Mouse (Mus musculus): ENCODE measurements around the gene AA986860.

AA986860 gene

GRCm38 (mm10) chr1:130734852-130735251 lies 3.1 kb downstream of the AA986860 start:
- DNase-seq (ENCODE audit: low spot score), result no peak

GRCm38 (mm10) chr1:130737411-130737881 lies 5.7 kb downstream of the AA986860 start:
- DNase-seq (ENCODE audit: low spot score), result no peak

DNA sequence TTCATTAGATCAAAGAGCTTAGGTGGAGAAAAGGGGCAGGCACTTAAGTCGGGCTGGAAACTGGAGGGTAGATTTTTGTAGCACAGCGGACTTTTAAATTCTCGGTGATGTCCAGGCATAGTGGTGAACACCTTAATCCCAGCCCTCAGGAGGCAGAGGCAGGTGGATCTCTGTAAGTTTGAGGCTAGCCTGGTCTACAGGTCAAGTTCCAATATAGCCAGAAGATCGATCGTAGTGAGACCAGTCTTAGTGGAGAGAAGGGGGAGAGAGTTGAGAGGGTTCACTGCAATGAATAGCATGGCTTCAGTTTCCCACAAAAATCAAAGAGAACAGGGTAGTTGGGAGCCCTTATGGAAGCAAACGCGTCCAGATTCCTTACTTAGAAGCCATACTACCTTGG lies 6.1 kb downstream of the AA986860 start:
- DNase-seq (ENCODE audit: low spot score), result no peak

GRCm38 (mm10) chr1:130738551-130739106 lies 6.9 kb downstream of the AA986860 start:
- no peak for DNase-seq (ENCODE audit: low spot score)

GRCm38 (mm10) chr1:130739636-130740035 lies 7.9 kb downstream of the AA986860 start:
- no peak for DNase-seq (ENCODE audit: low spot score)

DNA sequence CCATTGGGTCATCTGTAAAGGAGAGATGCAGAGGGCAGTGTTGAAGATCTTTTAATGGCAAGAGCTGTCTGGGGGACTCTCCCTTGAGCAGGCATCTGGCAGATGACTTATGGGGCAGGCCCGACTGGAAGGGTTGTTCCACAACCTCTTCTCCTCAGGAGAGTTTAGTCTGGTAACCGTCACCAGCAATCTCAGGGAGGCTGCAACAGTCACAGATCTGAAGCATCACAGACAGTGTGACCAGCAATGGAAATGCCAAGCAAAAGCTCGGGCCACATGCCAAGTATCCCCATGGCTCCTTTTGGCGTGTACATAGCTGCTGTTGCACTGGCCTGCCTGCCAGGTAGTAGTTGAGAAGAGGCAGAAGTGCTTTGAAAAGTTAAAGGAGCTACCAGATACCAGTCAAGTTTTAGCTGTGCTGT lies 8.5 kb downstream of the AA986860 start:
- DNase-seq (ENCODE audit: low spot score), result no peak

GRCm38 (mm10) chr1:130740781-130741720 lies 9.3 kb downstream of the AA986860 start:
- no peak for DNase-seq (ENCODE audit: low spot score)

- no peak for DNase-seq (ENCODE audit: low spot score)
Observed at GRCm38 (mm10) chr1:130742201-130742600, 10.4 kb downstream of the AA986860 start.

DNA sequence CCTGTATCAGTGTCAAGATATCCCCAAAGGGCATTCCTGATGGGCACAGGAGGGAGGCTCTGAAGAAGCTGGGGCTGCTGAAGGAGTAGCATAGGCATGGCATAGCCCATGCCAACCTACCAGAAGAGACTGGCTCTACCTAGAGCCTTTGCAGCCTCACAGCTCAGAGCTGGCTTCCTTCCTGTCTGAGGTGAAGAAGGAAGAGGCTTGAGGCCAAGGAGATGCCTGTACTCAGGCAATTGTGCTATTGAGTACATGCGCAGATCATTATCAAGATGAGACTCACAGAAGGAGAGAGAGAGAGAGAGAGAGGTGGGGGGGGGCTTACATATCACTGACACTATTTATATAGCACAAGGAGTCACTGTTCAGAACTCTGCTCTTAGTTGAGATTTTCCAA lies 12.0 kb downstream of the AA986860 start:
- DNase-seq (ENCODE audit: low spot score), result no peak

- no peak for DNase-seq (ENCODE audit: low spot score)
Observed at GRCm38 (mm10) chr1:130744217-130744616, 12.4 kb downstream of the AA986860 start.

DNA sequence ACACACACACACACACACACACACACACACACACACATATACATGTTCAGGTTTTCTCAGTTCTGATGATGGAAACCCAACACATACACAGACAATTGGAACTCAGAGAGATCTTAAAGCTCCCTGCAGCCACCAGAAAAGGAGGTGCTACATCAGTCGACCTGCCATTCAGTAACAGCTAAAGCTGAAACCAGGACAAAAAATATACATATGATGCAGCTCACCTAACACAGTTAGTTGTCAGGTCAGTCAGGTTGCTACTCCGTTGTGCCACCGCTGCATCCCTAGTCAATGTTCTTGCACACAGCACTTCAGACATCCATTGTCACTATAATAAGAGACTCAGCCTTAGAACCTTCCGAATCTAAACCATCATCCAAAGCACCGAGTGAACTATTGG lies 13.2 kb downstream of the AA986860 start:
- no peak for DNase-seq (ENCODE audit: low spot score)

GRCm38 (mm10) chr1:130745591-130745990 lies 13.8 kb downstream of the AA986860 start:
- no peak for DNase-seq (ENCODE audit: low spot score)

- no peak for DNase-seq (ENCODE audit: low spot score)
Observed at GRCm38 (mm10) chr1:130746819-130747218, 15.0 kb downstream of the AA986860 start.

DNA sequence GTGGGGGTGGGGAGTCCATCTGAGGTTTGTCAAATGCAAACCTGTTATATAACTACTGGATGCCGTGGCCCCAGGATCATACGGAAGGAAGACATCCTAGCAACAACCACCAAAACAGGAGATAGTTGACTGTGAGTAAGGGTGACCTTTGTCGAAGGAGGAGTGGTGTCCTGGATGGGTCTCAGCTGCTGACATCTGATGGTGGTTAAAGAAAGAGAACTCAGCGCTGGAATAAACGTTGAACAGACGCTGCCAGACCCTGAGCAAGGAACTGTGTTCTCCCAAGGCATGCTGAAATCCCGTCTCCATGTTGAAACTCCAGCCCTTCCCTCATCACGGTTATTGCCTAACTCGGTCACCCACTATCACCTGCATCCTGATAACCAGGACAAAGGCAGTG lies 27.9 kb downstream of the AA986860 start:
- no peak for DNase-seq (ENCODE audit: low spot score)

DNA sequence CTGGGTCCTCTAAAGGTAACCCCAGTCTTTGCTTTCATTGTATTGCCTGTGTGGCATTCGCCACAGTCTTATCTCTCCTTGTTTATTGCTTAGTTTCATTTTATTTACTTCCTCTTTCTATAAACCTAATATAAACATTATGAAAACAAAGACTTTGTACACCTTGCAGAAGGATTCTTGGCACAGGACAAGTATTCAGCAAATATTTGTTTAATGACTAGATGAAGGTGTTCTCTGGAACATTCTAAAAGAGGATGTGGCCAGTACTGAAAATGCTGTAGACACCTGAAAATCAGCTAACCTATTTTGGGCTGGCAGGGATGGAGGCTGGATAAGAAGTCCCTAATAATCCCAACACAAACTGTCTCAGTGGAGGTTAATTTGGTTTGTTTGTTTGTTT lies 29.8 kb downstream of the AA986860 start:
- no peak for DNase-seq (ENCODE audit: low spot score)

GRCm38 (mm10) chr1:130762045-130762760 lies 30.4 kb downstream of the AA986860 start:
- no peak for DNase-seq (ENCODE audit: low spot score)

DNA sequence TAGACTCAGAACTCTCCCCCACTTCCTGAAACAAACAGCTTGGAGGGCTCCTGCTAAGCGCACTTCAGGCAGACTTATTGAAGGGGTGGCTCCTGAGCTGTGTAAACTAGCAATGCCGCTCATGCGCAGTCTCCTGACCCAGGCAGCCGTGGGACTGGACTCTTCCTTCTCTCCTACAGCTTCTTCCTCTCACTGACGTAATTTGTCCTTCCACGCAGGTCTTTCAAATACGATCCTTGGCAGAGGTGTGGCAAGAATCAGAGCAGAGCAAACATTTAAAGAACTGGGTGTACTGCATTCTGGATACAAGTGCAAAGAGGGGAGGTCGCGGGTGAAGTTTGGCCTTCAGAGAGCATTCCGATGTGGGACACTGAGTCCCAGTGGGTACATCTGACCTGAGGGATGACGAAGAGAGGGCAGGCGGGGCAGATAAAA lies 32.3 kb downstream of the AA986860 start:
- no peak for DNase-seq (ENCODE audit: low spot score)

DNA sequence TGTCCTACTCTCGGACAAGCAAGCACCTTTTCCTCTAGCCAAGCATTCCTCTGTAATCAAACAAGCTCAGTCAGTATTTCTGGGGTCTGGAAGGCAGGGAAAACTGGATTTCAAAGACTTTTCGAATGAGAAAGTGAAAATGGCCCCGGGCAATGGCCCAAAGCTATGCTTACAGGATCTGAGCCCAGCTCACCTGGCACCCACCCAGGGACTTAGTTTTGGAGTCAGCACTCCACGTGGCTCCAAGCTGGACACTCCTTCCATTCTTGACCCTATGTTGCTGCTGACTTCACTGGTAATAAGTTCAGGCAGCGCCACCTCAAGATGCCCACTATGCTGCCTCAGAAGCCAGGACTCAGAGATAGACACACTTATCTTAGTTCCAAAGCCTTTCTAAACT lies 35.3 kb downstream of the AA986860 start:
- no peak for DNase-seq (ENCODE audit: low spot score)

GRCm38 (mm10) chr1:130769925-130770324 lies 38.1 kb downstream of the AA986860 start:
- no peak for DNase-seq (ENCODE audit: low spot score)

GRCm38 (mm10) chr1:130770487-130770886 lies 38.7 kb downstream of the AA986860 start:
- DNase-seq (ENCODE audit: low spot score), result no peak

DNA sequence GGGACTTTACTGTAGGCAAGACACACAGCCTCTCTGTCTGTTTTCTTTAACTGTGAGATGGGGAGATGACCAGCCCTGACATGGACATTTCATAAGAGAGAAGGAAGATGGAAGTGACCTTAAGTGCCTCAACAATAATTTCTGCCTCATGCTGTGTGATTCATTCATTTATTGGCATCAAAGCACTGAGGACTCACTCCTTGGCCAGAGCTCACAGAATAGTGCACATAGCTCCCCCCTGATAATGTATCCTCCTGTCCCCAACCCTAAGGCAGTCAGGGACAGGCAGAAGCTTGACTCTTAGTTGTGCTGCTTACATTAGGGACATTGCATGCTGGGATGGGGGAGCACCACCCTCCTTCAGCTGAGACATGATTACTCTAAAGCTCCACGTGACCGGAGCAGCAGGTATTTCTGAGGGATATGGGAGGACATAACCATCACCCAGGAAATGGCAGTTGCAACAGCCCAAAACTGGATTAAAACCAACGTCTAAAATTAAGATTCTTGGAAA lies 39.3 kb downstream of the AA986860 start:
- DNase-seq (ENCODE audit: low spot score), result no peak

DNA sequence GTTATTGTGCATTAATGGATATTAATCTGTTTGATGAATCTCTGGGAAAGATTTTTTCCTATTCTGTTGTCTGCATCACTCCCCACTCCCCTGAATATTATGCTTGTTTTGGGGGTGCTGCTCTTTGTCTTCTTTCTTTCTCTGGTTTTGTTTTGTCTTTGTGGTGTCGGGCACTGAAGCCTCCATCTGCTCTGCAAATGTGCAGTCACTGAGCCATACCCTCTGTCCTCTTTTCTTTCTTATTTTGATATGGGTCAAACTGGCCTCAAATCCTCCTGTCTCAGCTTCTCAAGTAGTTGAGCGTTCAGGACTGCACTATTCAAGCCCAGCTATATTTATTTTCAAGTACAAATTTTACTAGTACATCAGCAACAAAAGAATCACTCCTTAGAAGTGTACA lies 43.5 kb downstream of the AA986860 start:
- no peak for DNase-seq (ENCODE audit: low spot score)

Data from MN1 (cell line).